Mouse (Mus musculus): Measurements from ENCODE around the gene Nptn.
A peak's percentile ranks its signal among the peaks of the same experiment; 100 is the strongest.

Gene Nptn

GRCm38 (mm10) chr9:58656396-58656795, 74.4 kb downstream of the Nptn start:
- DNase-seq (ENCODE audit: low spot score): peak; percentile 30

GRCm38 (mm10) chr9:58656824-58657223, 74.8 kb downstream of the Nptn start:
- no peak for DNase-seq (ENCODE audit: low spot score)

- DNase-seq (ENCODE audit: low spot score): no peak
Measured at GRCm38 (mm10) chr9:58657735-58658512, 75.9 kb downstream of the Nptn start.

- no peak for DNase-seq (ENCODE audit: low spot score)
Measured at GRCm38 (mm10) chr9:58658596-58659309, 76.7 kb downstream of the Nptn start.

GRCm38 (mm10) chr9:58659331-58659730, 77.3 kb downstream of the Nptn start:
- no peak for DNase-seq (ENCODE audit: low spot score)

GRCm38 (mm10) chr9:58659989-58660388, 77.9 kb downstream of the Nptn start:
- DNase-seq (ENCODE audit: low spot score): no peak

- DNase-seq (ENCODE audit: low spot score): no peak
Measured at GRCm38 (mm10) chr9:58660673-58661072, 78.6 kb downstream of the Nptn start.

- no peak for DNase-seq (ENCODE audit: low spot score)
Measured at GRCm38 (mm10) chr9:58662007-58662406, 80.0 kb downstream of the Nptn start.

- no peak for DNase-seq (ENCODE audit: low spot score)
Measured at GRCm38 (mm10) chr9:58662791-58663190, 80.8 kb downstream of the Nptn start.

- no peak for DNase-seq (ENCODE audit: low spot score)
Measured at GRCm38 (mm10) chr9:58665492-58665891, 83.5 kb downstream of the Nptn start.

- no peak for DNase-seq (ENCODE audit: low spot score)
Measured at GRCm38 (mm10) chr9:58666191-58666590, 84.2 kb downstream of the Nptn start.

GRCm38 (mm10) chr9:58667244-58667643, 85.2 kb downstream of the Nptn start:
- no peak for DNase-seq (ENCODE audit: low spot score)

- DNase-seq (ENCODE audit: low spot score): no peak
Measured at GRCm38 (mm10) chr9:58668171-58668570, 86.1 kb downstream of the Nptn start.

GRCm38 (mm10) chr9:58669071-58669470, 87.0 kb downstream of the Nptn start:
- DNase-seq (ENCODE audit: low spot score): no peak

- no peak for DNase-seq (ENCODE audit: low spot score)
Measured at GRCm38 (mm10) chr9:58669819-58670218, 87.8 kb downstream of the Nptn start.

- DNase-seq (ENCODE audit: low spot score): peak; percentile 56
Measured at GRCm38 (mm10) chr9:58672474-58672873, 90.4 kb downstream of the Nptn start.

- no peak for DNase-seq (ENCODE audit: low spot score)
Measured at GRCm38 (mm10) chr9:58674736-58675135, 92.7 kb downstream of the Nptn start.

- no peak for DNase-seq (ENCODE audit: low spot score)
Measured at GRCm38 (mm10) chr9:58675371-58675770, 93.3 kb downstream of the Nptn start.

- no peak for DNase-seq (ENCODE audit: low spot score)
Measured at GRCm38 (mm10) chr9:58681411-58681810, 99.4 kb downstream of the Nptn start.

GRCm38 (mm10) chr9:58682106-58682505, 100.1 kb downstream of the Nptn start:
- DNase-seq (ENCODE audit: low spot score): no peak

GRCm38 (mm10) chr9:58683372-58683771, 101.3 kb downstream of the Nptn start:
- no peak for DNase-seq (ENCODE audit: low spot score)

GRCm38 (mm10) chr9:58685290-58685689, 103.2 kb downstream of the Nptn start:
- no peak for DNase-seq (ENCODE audit: low spot score)

- DNase-seq (ENCODE audit: low spot score): no peak
Measured at GRCm38 (mm10) chr9:58688076-58688475, 106.0 kb downstream of the Nptn start.
